Mouse (Mus musculus) megakaryocyte, embryonic 14.5 days (primary cell): ENCODE data around the gene Slc4a11.

ENCODE experiments used
- FLI1 ChIP-seq: IDR thresholded peaks from 2 replicates; pipeline ENCODE4 v1.6.1; 2012; ENCODE audit warnings: low read length, inconsistent platforms, mixed read lengths
- GATA1 ChIP-seq: IDR thresholded peaks from 3 replicates; pipeline ENCODE4 v1.6.1; 2012; ENCODE audit warnings: mixed read lengths, low read length, inconsistent platforms, borderline replicate concordance

- TF ChIP-seq GATA1 (no peak), FLI1 (no peak)
Measured at GRCm38 (mm10) chr2:130735281-130735680, 38.0 kb upstream of the Slc4a11 start.
